Mouse (Mus musculus): ENCODE results near the gene Rnf168.
A peak's percentile ranks its signal among the peaks of the same experiment; 100 is the strongest.
"Not testable (repeated sequence)": the region's sequence is repeated elsewhere in the genome, so short reads cannot be mapped to it uniquely, and the experiment has no call there.

Gene Rnf168

GRCm38 (mm10) chr16:32277308-32278256 is at the start of gene Rnf168:
Gene Rnf168 (plus strand): TSS chr16:32277459.
- peak; percentile 88 for DNase-seq

- DNase-seq, result not testable (repeated sequence)
These were observed 45.2 kb upstream of the Rnf168 start for GRCm38 (mm10) chr16:32232050-32232449.

- no peak for DNase-seq
These were observed 39.2 kb upstream of the Rnf168 start for GRCm38 (mm10) chr16:32237930-32238680.

GRCm38 (mm10) chr16:32239428-32240312 is 37.6 kb upstream of the Rnf168 start:
- DNase-seq, result no peak

GRCm38 (mm10) chr16:32243901-32244300 is 33.4 kb upstream of the Rnf168 start:
- no peak for DNase-seq

GRCm38 (mm10) chr16:32246351-32246791 is 30.9 kb upstream of the Rnf168 start:
- peak; percentile 58 for DNase-seq

GRCm38 (mm10) chr16:32246952-32247370 is 30.3 kb upstream of the Rnf168 start, which contains the start of the genes Fbxo45 and Wdr53:
Gene Fbxo45 (minus strand): TSS chr16:32247158.
Gene Wdr53 (plus strand): TSS chr16:32247227.
- DNase-seq, result peak; percentile 98

GRCm38 (mm10) chr16:32264225-32264624 is 13.0 kb upstream of the Rnf168 start:
- not testable (repeated sequence) for DNase-seq

- no peak for DNase-seq
These were observed 6.0 kb upstream of the Rnf168 start, which contains the start of gene Smco1 for GRCm38 (mm10) chr16:32271291-32271690. Gene Smco1 (plus strand): TSS chr16:32271468.

GRCm38 (mm10) chr16:32273338-32273737 is 3.9 kb upstream of the Rnf168 start:
- no peak for DNase-seq

GRCm38 (mm10) chr16:32275041-32275440 is 2.2 kb upstream of the Rnf168 start:
- DNase-seq, result no peak

GRCm38 (mm10) chr16:32275830-32276229 is 1.4 kb upstream of the Rnf168 start:
- DNase-seq, result no peak

GRCm38 (mm10) chr16:32278396-32278795 is 1.1 kb downstream of the Rnf168 start:
- no peak for DNase-seq

GRCm38 (mm10) chr16:32280211-32280610 is 3.0 kb downstream of the Rnf168 start:
- DNase-seq, result no peak

GRCm38 (mm10) chr16:32282608-32283007 is 5.3 kb downstream of the Rnf168 start:
- no peak for DNase-seq

GRCm38 (mm10) chr16:32291821-32292220 is 14.6 kb downstream of the Rnf168 start:
- DNase-seq, result no peak

GRCm38 (mm10) chr16:32299617-32300016 is 22.4 kb downstream of the Rnf168 start:
- not testable (repeated sequence) for DNase-seq

GRCm38 (mm10) chr16:32303046-32303445 is 25.8 kb downstream of the Rnf168 start:
- DNase-seq, result no peak

- DNase-seq, result no peak
These were observed 26.6 kb downstream of the Rnf168 start for GRCm38 (mm10) chr16:32303886-32304285.

- DNase-seq, result no peak
These were observed 34.7 kb downstream of the Rnf168 start for GRCm38 (mm10) chr16:32311970-32312369.

- DNase-seq, result no peak
These were observed 35.1 kb downstream of the Rnf168 start for GRCm38 (mm10) chr16:32312386-32312785.

- DNase-seq, result no peak
These were observed 35.6 kb downstream of the Rnf168 start for GRCm38 (mm10) chr16:32312859-32313258.
